Mouse (Mus musculus) CH12.LX (cell line): ENCODE results near the gene Ldah. TPM values are rescaled to one million over a fixed set of nuclear protein-coding genes. Genes with fewer than 3 reads are reported as not detected.

Experiments used
- DNase-seq: peaks from one replicate; pipeline ENCODE4 v3.0.0-alpha.2; 2013; ENCODE audit errors: extremely low read depth
- H3K27ac ChIP-seq: 2 replicates; pipeline ENCODE4 v1.5.1; 2012; ENCODE audit warnings: low read depth, mild to moderate bottlenecking, control low read depth, moderate library complexity; ENCODE audit not compliant: insufficient read depth
- H3K27me3 ChIP-seq: replicated peaks from 2 replicates; pipeline ENCODE3; 2012; ENCODE audit warnings: inconsistent platforms
- H3K36me3 ChIP-seq, 2 experiments: replicated peaks in 1 of 2; 2 replicates each; pipeline versions ENCODE3 to v1.6.1; 2012; ENCODE audit warnings: inconsistent platforms in 1 of 2, low read length in 1 of 2, mild to moderate bottlenecking in 1 of 2, mixed read lengths in 1 of 2, moderate library complexity in 1 of 2; ENCODE audit not compliant: control insufficient read depth in 1 of 2, insufficient read depth in 1 of 2
- H3K4me1 ChIP-seq, 2 experiments: 2 replicates each; pipeline ENCODE4 v1.6.1; 2012; ENCODE audit warnings: inconsistent platforms in 1 of 2, moderate library complexity in 1 of 2; ENCODE audit not compliant: insufficient read depth in 2 of 2, control insufficient read depth in 1 of 2
- H3K4me2 ChIP-seq: 2 replicates; pipeline ENCODE4 v1.6.1; 2012; ENCODE audit warnings: low read depth, mild to moderate bottlenecking, control low read depth; ENCODE audit not compliant: poor library complexity, insufficient read depth, severe bottlenecking
- H3K4me3 ChIP-seq, 3 experiments: fragments of 150-350 bp in 1 of 3; sonication (generic) in 1 of 3; replicated peaks in 1 of 3; 2 replicates each; pipeline versions ENCODE3 to v1.5.1; 2011 to 2012; ENCODE audit warnings: low read depth in 2 of 3, low read length in 2 of 3, mild to moderate bottlenecking in 2 of 3, moderate library complexity in 2 of 3, control low read depth in 1 of 3, improper control_type of control experiment in 1 of 3, inconsistent platforms in 1 of 3, mixed read lengths in 1 of 3; ENCODE audit not compliant: poor library complexity in 1 of 3
- H3K79me2 ChIP-seq: replicated peaks from 2 replicates; pipeline ENCODE4 v1.6.1; 2012; ENCODE audit warnings: mild to moderate bottlenecking, moderate library complexity; ENCODE audit not compliant: control insufficient read depth, poor library complexity, insufficient read depth, severe bottlenecking; ENCODE audit errors: extremely low read depth
- H3K9ac ChIP-seq: 2 replicates; pipeline ENCODE4 v1.6.1; 2012; ENCODE audit warnings: low read depth, mild to moderate bottlenecking, control low read depth, moderate library complexity; ENCODE audit not compliant: insufficient read depth
- H3K9me3 ChIP-seq: replicated peaks from 2 replicates; pipeline ENCODE3; 2012; ENCODE audit warnings: low read length, inconsistent platforms, mixed read lengths
- CHD1 ChIP-seq: IDR thresholded peaks from 2 replicates; pipeline ENCODE4 v1.6.1; 2012; ENCODE audit warnings: low read depth, low read length, improper control_type of control experiment, inconsistent platforms
- CHD2 ChIP-seq: IDR thresholded peaks from 2 replicates; pipeline ENCODE4 v1.6.1; 2011; ENCODE audit warnings: low read length, improper control_type of control experiment
- CTCF ChIP-seq, 2 experiments: IDR thresholded peaks in 1 of 2; conservative IDR thresholded peaks in 1 of 2; 2 replicates each; pipeline ENCODE4 v1.5.1; 2011 to 2012; ENCODE audit warnings: low read depth in 2 of 2, low read length in 2 of 2, improper control_type of control experiment in 1 of 2, inconsistent platforms in 1 of 2, mild to moderate bottlenecking in 1 of 2, moderate library complexity in 1 of 2
- E2F4 ChIP-seq: IDR thresholded peaks from 2 replicates; pipeline ENCODE4 v1.6.1; 2011; ENCODE audit warnings: low read depth, low read length, improper control_type of control experiment; ENCODE audit not compliant: insufficient replicate concordance
- HCFC1 ChIP-seq: IDR thresholded peaks from 2 replicates; pipeline ENCODE4 v1.6.1; 2012; ENCODE audit warnings: low read depth, mild to moderate bottlenecking, inconsistent platforms, low read length, improper control_type of control experiment
- IRF4 ChIP-seq: IDR thresholded peaks from 2 replicates; pipeline ENCODE4 v1.6.1; 2014; ENCODE audit warnings: low read depth, mild to moderate bottlenecking, inconsistent platforms, low read length, improper control_type of control experiment
- JUND ChIP-seq: conservative IDR thresholded peaks from 2 replicates; pipeline ENCODE4 v1.6.1; 2011; ENCODE audit warnings: low read depth, low read length, improper control_type of control experiment
- MAFK ChIP-seq: IDR thresholded peaks from 2 replicates; pipeline ENCODE4 v1.6.1; 2011; ENCODE audit warnings: low read length, improper control_type of control experiment; ENCODE audit not compliant: insufficient replicate concordance
- MAZ ChIP-seq: IDR thresholded peaks from 2 replicates; pipeline ENCODE4 v1.6.1; 2012; ENCODE audit warnings: low read depth, mild to moderate bottlenecking, inconsistent platforms, low read length, improper control_type of control experiment, moderate library complexity
- MEF2A ChIP-seq: IDR thresholded peaks from 2 replicates; pipeline ENCODE4 v1.6.1; 2014; ENCODE audit warnings: low read depth, mild to moderate bottlenecking, inconsistent platforms, low read length, improper control_type of control experiment, borderline replicate concordance
- MXI1 ChIP-seq: IDR thresholded peaks from 2 replicates; pipeline ENCODE4 v1.6.1; 2011; ENCODE audit warnings: mild to moderate bottlenecking, low read depth, low read length, improper control_type of control experiment
- MYC ChIP-seq: IDR thresholded peaks from 2 replicates; pipeline ENCODE4 v1.6.1; 2011; ENCODE audit warnings: low read depth, mild to moderate bottlenecking, improper control_type of control experiment, low read length
- NRF1 ChIP-seq: IDR thresholded peaks from 2 replicates; pipeline ENCODE4 v1.6.1; 2014; ENCODE audit warnings: low read depth, mild to moderate bottlenecking, inconsistent platforms, low read length, improper control_type of control experiment, moderate library complexity
- RCOR1 ChIP-seq: conservative IDR thresholded peaks from 2 replicates; pipeline ENCODE4 v1.6.1; 2012; ENCODE audit warnings: low read depth, mild to moderate bottlenecking, inconsistent platforms, low read length, improper control_type of control experiment
- TBP ChIP-seq: conservative IDR thresholded peaks from 2 replicates; pipeline ENCODE4 v1.6.1; 2011; ENCODE audit warnings: low read depth, low read length, improper control_type of control experiment
- TCF12 ChIP-seq: IDR thresholded peaks from 2 replicates; pipeline ENCODE4 v1.6.1; 2014; ENCODE audit warnings: low read depth, mild to moderate bottlenecking, inconsistent platforms, low read length, improper control_type of control experiment
- USF1 ChIP-seq: IDR thresholded peaks from 2 replicates; pipeline ENCODE4 v1.6.1; 2014; ENCODE audit warnings: low read depth, mild to moderate bottlenecking, inconsistent platforms, low read length, improper control_type of control experiment
- USF2 ChIP-seq: conservative IDR thresholded peaks from 2 replicates; pipeline ENCODE4 v1.6.1; 2011; ENCODE audit warnings: low read depth, low read length, improper control_type of control experiment
- dilution Hi-C: fragments of 300-500 bp; cut with MboI; formaldehyde crosslinking; loops from 2 replicates; pipeline ENCODE4 v1.14.3; 2020; ENCODE audit warnings: low sequenced_read_pairs; ENCODE audit not compliant: extremely low pct_unique_long_range_greater_than_20kb, extremely low pct_ligation_motif_present
- in situ Hi-C: fragments of 300-500 bp; cut with MboI; formaldehyde crosslinking; loops from 3 replicates; pipeline ENCODE4 v1.14.3; 2019; ENCODE audit warnings: low sequenced_read_pairs, low pct_ligation_motif_present, low pct_unique_long_range_greater_than_20kb, mixed read lengths
- polyA plus RNA-seq: library from polyadenylated mRNA; unstranded; fragments of >175 nt; gene quantifications from 2 replicates; pipeline ENCODE4 v1.2.1, GENCODE M21; 2012; ENCODE audit warnings: low read depth; ENCODE audit not compliant: insufficient read length
- total RNA-seq, 2 experiments: library from RNA; depleted of rRNA; stranded (reverse); fragments of 300-350 nt in 1 of 2; fragments of >200 nt in 1 of 2; gene quantifications; 2 replicates each; pipeline ENCODE4 v1.2.3; 2012 to 2014

Gene Ldah
- total and polyA plus RNA-seq, 3 experiments, result 18.2 to 41.5 (median 34.5) TPM

GRCm38 (mm10) chr12:8325245-8325942 lies 117.5 kb downstream of the Ldah start:
- H3K79me2 ChIP-seq, result no peaks in the 10 kb centered on the region
- no peak for DNase-seq
- peaks cover 34 to 93% of the 10 kb centered on the region in 2 experiments for H3K36me3 ChIP-seq
- dilution Hi-C loops, result no loop called here
- peaks cover 0 to 11% of the 10 kb centered on the region in 2 experiments; a peak in 2 of 4 replicates for H3K4me1 ChIP-seq
- no peaks in the 10 kb centered on the region for H3K9me3 ChIP-seq
- H3K4me3 ChIP-seq, result no peak overlapping the region
- H3K9ac ChIP-seq, result no peak overlapping the region
- H3K4me2 ChIP-seq, result no peak overlapping the region
- no peaks in the 10 kb centered on the region for H3K27me3 ChIP-seq
- in situ Hi-C loops, result no loop called here
- TF ChIP-seq HCFC1 (no peak), MYC (no peak)
- H3K27ac ChIP-seq, result no peak overlapping the region

- H3K9me3 ChIP-seq, result no peaks in the 10 kb centered on the region
- dilution Hi-C loops (no loop called here), in situ Hi-C loops (no loop called here)
- no peak overlapping the region for H3K4me3 ChIP-seq
- peaks cover 31 to 93% of the 10 kb centered on the region in 2 experiments for H3K36me3 ChIP-seq
- no peaks in the 10 kb centered on the region for H3K27me3 ChIP-seq
- H3K79me2 ChIP-seq, result no peaks in the 10 kb centered on the region
- DNase-seq, result no peak
- H3K4me1 ChIP-seq, result peaks cover 0 to 17% of the 10 kb centered on the region in 2 experiments; a peak in 2 of 4 replicates
- no peak overlapping the region for H3K27ac ChIP-seq
- H3K9ac ChIP-seq, result no peak overlapping the region
- H3K4me2 ChIP-seq, result no peak overlapping the region
- TF ChIP-seq JUND (no peak), E2F4 (no peak), MAFK (no peak), HCFC1 (no peak), TCF12 (no peak), IRF4 (no peak), MAZ (no peak), RCOR1 (no peak), CTCF (conservative IDR thresholded peaks at IDR 0.05 in 1 of 2, IDR thresholded peaks at IDR 0.05 in 1 of 2; ENCODE audit: low read depth in 2 of 2, low read length in 2 of 2) (no peak), TBP (no peak), CHD2 (no peak), MEF2A (no peak), MXI1 (no peak), USF2 (no peak), NRF1 (no peak), CHD1 (no peak), USF1 (no peak)
Measured at GRCm38 (mm10) chr12:8325943-8326522, 118.1 kb downstream of the Ldah start.
